Mouse (Mus musculus) C2C12 (cell line): ENCODE results near the gene Hyal3. TPM values are rescaled to one million over a fixed set of nuclear protein-coding genes. Genes with fewer than 3 reads are reported as not detected.
A peak's percentile ranks its signal among the peaks of the same experiment; 100 is the strongest.

Source experiments
- H3K27me3 ChIP-seq: one replicate; pipeline ENCODE4 v1.6.1; 2011; ENCODE audit not compliant: control insufficient read depth, insufficient read depth, insufficient read length
- H3K36me3 ChIP-seq: one replicate; pipeline ENCODE4 v1.6.1; 2011; ENCODE audit not compliant: control insufficient read depth, insufficient read depth
- H3K4me3 ChIP-seq: one replicate; pipeline ENCODE4 v1.5.1; 2011; ENCODE audit warnings: mild to moderate bottlenecking, control low read depth; ENCODE audit not compliant: poor library complexity, insufficient read depth, severe bottlenecking
- H3K79me2 ChIP-seq: one replicate; pipeline ENCODE4 v1.6.1; 2011; ENCODE audit not compliant: control insufficient read depth, insufficient read depth
- H3K79me3 ChIP-seq: one replicate; pipeline ENCODE4 v1.6.1; 2011; ENCODE audit warnings: low read depth, control low read depth
- H3ac ChIP-seq: one replicate; pipeline ENCODE3; 2011; ENCODE audit warnings: low read depth; ENCODE audit not compliant: control insufficient read depth, insufficient read length
- CEBPB ChIP-seq: IDR thresholded peaks from one replicate; pipeline ENCODE4 v1.6.1; 2011; ENCODE audit warnings: low read depth, mild to moderate bottlenecking, control low read depth, moderate library complexity
- CTCF ChIP-seq: IDR thresholded peaks from one replicate; pipeline ENCODE4 v1.5.1; 2011; ENCODE audit not compliant: control insufficient read depth, insufficient read depth, insufficient read length
- FOSL1 ChIP-seq: IDR thresholded peaks from one replicate; pipeline ENCODE4 v1.8.0; 2011; ENCODE audit warnings: mild to moderate bottlenecking, low read length; ENCODE audit not compliant: poor library complexity, insufficient read depth, severe bottlenecking
- MAX ChIP-seq: IDR thresholded peaks from one replicate; pipeline ENCODE4 v1.6.1; 2011; ENCODE audit warnings: mild to moderate bottlenecking, control low read depth
- MYOD1 ChIP-seq: IDR thresholded peaks from one replicate; pipeline ENCODE4 v1.6.1; 2011; ENCODE audit warnings: low read depth; ENCODE audit not compliant: control insufficient read depth, insufficient read length
- MYOG ChIP-seq: IDR thresholded peaks from one replicate; pipeline ENCODE4 v1.6.1; 2011; ENCODE audit not compliant: control insufficient read depth, insufficient read length; ENCODE audit errors: extremely low read depth
- USF1 ChIP-seq: IDR thresholded peaks from one replicate; pipeline ENCODE4 v1.6.1; 2011; ENCODE audit warnings: low read depth, mild to moderate bottlenecking, control low read depth, moderate library complexity
- polyA plus RNA-seq: library from polyadenylated mRNA; unstranded; fragments of >200 nt; fragmentation: generic; extraction: Trizol; gene quantifications from one replicate; pipeline ENCODE4 v1.2.1, GENCODE M21; 2012; ENCODE audit warnings: missing spikeins

The Hyal3 gene
- polyA plus RNA-seq, 1 experiment: 0.28 TPM

DNA sequence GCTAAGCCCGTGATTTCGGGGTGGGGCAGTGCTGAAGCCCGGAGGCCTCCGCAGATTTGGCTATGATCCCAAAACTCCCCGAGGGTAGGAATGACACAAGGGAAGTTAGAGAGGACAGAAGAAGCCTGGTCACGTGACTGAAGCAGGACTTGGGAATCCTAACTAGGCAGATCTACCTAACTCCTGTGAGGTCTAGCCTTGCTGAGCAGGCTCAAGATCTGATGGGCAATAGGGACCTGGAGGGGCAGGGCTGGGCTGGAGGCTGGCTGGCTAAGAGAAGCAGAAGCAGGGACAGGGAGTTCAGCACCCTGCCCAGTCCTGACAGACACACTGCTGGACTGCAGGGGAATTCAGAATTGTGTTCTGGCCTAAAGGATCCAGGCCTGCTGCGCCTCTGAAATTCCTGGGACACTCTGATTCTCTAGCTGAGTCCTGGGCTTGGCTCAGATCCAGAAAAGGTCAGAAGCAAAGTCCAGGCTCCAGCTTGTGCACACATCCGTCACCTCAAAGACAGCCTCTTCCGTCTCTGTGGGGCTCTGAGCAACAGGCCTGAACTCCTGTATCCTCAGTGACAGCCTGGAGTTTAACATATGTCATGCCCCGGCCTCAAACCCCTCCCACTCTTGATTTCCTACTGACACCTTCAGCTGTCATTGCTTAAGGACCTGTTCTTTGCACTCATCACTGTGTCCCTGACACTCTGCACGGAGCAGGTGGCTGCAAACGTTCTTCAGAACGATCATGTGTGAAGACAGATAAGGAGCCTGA is 38.3 kb downstream of the Hyal3 start:
- Histone ChIP-seq H3K36me3 (peaks cover 57% of the 10 kb centered on the region), H3K79me2 (peaks cover 40% of the 10 kb centered on the region), H3K4me3 (no peak overlapping the region), H3K27me3 (no peaks in the 10 kb centered on the region), H3K79me3 (peaks cover 17% of the 10 kb centered on the region), H3ac (no peak overlapping the region)
- TF ChIP-seq MYOD1 (no peak), USF1 (peak; percentile 71)

DNA sequence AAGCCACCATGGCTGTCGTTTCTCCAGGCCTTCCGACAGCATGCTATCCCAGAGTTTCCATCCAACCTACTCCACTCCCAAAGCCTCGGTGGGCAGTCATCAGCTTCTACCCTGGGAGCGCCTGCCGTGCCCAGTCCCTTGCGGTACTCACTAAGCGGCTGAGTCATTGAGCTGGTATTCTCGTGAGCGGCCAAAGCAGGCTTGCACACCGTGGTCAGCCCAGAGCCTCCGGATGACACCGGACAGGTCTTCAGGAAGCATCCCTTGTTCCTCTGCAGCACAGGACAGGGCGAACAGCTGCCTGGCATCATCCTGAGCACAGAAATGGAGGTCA is 38.9 kb downstream of the Hyal3 start:
- TF ChIP-seq FOSL1 (peak; percentile 18), CTCF (no peak)
- no peak overlapping the region for H3K4me3 ChIP-seq
- H3K27me3 ChIP-seq: no peaks in the 10 kb centered on the region
- H3K79me2 ChIP-seq: peaks cover 46% of the 10 kb centered on the region
- H3ac ChIP-seq: no peak overlapping the region
- peaks cover 59% of the 10 kb centered on the region for H3K36me3 ChIP-seq
- peaks cover 22% of the 10 kb centered on the region for H3K79me3 ChIP-seq

DNA sequence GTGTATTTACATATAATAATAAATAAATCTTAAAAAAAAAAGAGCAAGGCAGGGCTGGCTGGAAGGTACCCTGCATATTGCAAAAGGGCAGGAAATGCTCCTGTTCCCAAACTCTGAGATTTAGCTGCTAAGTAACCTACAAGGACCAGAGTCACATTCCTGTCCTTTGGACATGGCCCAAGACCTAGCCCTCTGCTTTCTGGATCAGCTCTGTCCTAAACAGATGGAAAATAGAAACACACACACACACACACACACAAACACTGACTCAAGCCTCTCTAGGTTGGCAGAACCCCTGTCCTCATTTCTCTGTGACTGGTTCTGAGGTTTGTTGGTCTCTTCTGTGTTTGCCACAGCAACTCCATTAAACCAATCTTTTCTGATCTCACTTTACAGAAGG is 40.3 kb downstream of the Hyal3 start:
- peaks cover 60% of the 10 kb centered on the region for H3K79me2 ChIP-seq
- no peak overlapping the region for H3ac ChIP-seq
- peaks cover 49% of the 10 kb centered on the region for H3K36me3 ChIP-seq
- peaks cover 36% of the 10 kb centered on the region for H3K79me3 ChIP-seq
- H3K4me3 ChIP-seq: no peak overlapping the region
- no peaks in the 10 kb centered on the region for H3K27me3 ChIP-seq
- TF ChIP-seq FOSL1: no peak
- TF ChIP-seq CEBPB: no peak
- no peak for TF ChIP-seq MAX
- TF ChIP-seq MYOD1: no peak
- no peak for TF ChIP-seq CTCF
- TF ChIP-seq MYOG: no peak
- no peak for TF ChIP-seq USF1

- TF ChIP-seq CTCF (no peak), USF1 (no peak), CEBPB (no peak), MYOD1 (no peak), MAX (no peak), MYOG (no peak), FOSL1 (no peak)
- no peaks in the 10 kb centered on the region for H3K27me3 ChIP-seq
- peaks cover 18% of the 10 kb centered on the region for H3K36me3 ChIP-seq
- peaks cover 60% of the 10 kb centered on the region for H3K79me3 ChIP-seq
- H3K4me3 ChIP-seq: no peak overlapping the region
- H3ac ChIP-seq: peak overlapping the region; percentile 27
- peaks cover 85% of the 10 kb centered on the region for H3K79me2 ChIP-seq
These were observed 43.9 kb downstream of the Hyal3 start for GRCm38 (mm10) chr9:107624539-107624938.

GRCm38 (mm10) chr9:107624951-107625350 is 44.3 kb downstream of the Hyal3 start:
- Histone ChIP-seq H3K4me3 (no peak overlapping the region), H3K36me3 (peaks cover 18% of the 10 kb centered on the region), H3K27me3 (no peaks in the 10 kb centered on the region), H3K79me2 (peaks cover 90% of the 10 kb centered on the region), H3K79me3 (peaks cover 64% of the 10 kb centered on the region), H3ac (peak overlapping the region; percentile 27)
- TF ChIP-seq CTCF (no peak), FOSL1 (no peak), MYOD1 (no peak), CEBPB (no peak), MYOG (no peak), USF1 (no peak), MAX (no peak)

- peaks cover 68% of the 10 kb centered on the region for H3K79me3 ChIP-seq
- no peaks in the 10 kb centered on the region for H3K27me3 ChIP-seq
- H3K36me3 ChIP-seq: peaks cover 18% of the 10 kb centered on the region
- no peak for TF ChIP-seq USF1
- no peak for TF ChIP-seq CTCF
- peaks cover 95% of the 10 kb centered on the region for H3K79me2 ChIP-seq
- no peak overlapping the region for H3K4me3 ChIP-seq
- no peak overlapping the region for H3ac ChIP-seq
These were observed 44.9 kb downstream of the Hyal3 start for GRCm38 (mm10) chr9:107625351-107626128.
